Mouse (Mus musculus): ENCODE measurements around the gene Phactr1. TPM values are rescaled to one million over a fixed set of nuclear protein-coding genes. Genes with fewer than 3 reads are reported as not detected.

The Phactr1 gene
- total and polyA plus RNA-seq, 3 experiments = not detected

DNA sequence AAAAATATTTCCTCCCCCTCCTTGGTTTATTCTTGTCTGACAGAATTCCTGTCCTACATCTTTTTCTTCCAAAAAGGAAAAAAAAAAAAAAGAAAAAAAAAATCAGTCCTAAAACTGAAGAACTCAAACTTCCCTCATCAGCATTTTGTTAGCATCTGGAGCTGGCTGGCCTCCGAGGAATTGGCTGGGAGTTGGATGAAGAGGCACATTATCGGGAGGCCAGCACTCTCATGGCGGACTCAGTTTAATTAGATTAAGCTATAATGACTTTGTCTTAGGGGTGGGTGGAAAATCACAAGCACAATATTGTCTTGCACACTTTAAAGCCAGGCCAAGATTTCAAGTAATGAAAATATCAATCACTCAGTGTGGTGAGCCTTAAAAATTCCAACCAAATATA lies 215.6 kb downstream of the Phactr1 start:
- no peak overlapping the region for H3K27ac ChIP-seq (ENCODE audit: control insufficient read depth, low read depth, low read length)
- no peak overlapping the region for H3K9ac ChIP-seq (ENCODE audit: control insufficient read depth, low read depth, low read length, poor library complexity, severe bottlenecking)
- H3K27me3 ChIP-seq (ENCODE audit: control insufficient read depth in 1 of 2, insufficient read depth in 2 of 2, low read length in 2 of 2) = no peaks in the 10 kb centered on the region
- no peaks in the 10 kb centered on the region for H3K79me2 ChIP-seq (ENCODE audit: control insufficient read depth, insufficient read depth, low read length, poor library complexity)
- no peaks in the 10 kb centered on the region for H3K4me1 ChIP-seq (ENCODE audit: control insufficient read depth in 1 of 2, insufficient read depth in 2 of 2, low read length in 2 of 2)
- DNase-seq (ENCODE audit: low read depth, low spot score) = no peak
- H3K9me3 ChIP-seq (replicated peaks; ENCODE audit: insufficient read depth, low read length) = no peaks in the 10 kb centered on the region
- TF ChIP-seq TCF12 (IDR thresholded peaks at IDR 0.05; ENCODE audit: low read depth, low read length) (no peak), SMC3 (IDR thresholded peaks at IDR 0.05; ENCODE audit: low read depth, low read length) (no peak), ZNF384 (IDR thresholded peaks at IDR 0.05; ENCODE audit: low read depth, low read length) (no peak), MAX (IDR thresholded peaks at IDR 0.05; ENCODE audit: low read length) (no peak), SIN3A (IDR thresholded peaks at IDR 0.05; ENCODE audit: low read length) (no peak), ETS1 (IDR thresholded peaks at IDR 0.05; ENCODE audit: low read depth, low read length) (no peak), NRF1 (IDR thresholded peaks at IDR 0.05; ENCODE audit: insufficient read depth, low read depth, low read length, poor library complexity, severe bottlenecking) (no peak), MAZ (IDR thresholded peaks at IDR 0.05; ENCODE audit: low read depth, low read length) (no peak), USF1 (IDR thresholded peaks at IDR 0.05; ENCODE audit: low read depth, low read length) (no peak), ELF1 (IDR thresholded peaks at IDR 0.05; ENCODE audit: low read depth, low read length) (no peak), MYC (IDR thresholded peaks at IDR 0.05; ENCODE audit: low read depth, low read length) (no peak), ZKSCAN1 (IDR thresholded peaks at IDR 0.05; ENCODE audit: low read depth, low read length) (no peak), CHD1 (IDR thresholded peaks at IDR 0.05; ENCODE audit: low read depth, low read length) (no peak), CTCF (IDR thresholded peaks at IDR 0.05 in 2 of 3, conservative IDR thresholded peaks at IDR 0.05 in 1 of 3; ENCODE audit: control insufficient read depth in 1 of 3, insufficient read depth in 1 of 3, low read depth in 2 of 3, low read length in 3 of 3, poor library complexity in 1 of 3, severe bottlenecking in 1 of 3) (no peak), POLR2AphosphoS5 (IDR thresholded peaks at IDR 0.05; ENCODE audit: borderline replicate concordance, low read depth, low read length) (no peak), KAT2A (conservative IDR thresholded peaks at IDR 0.05; ENCODE audit: low read depth, low read length) (no peak), GABPA (IDR thresholded peaks at IDR 0.05; ENCODE audit: low read depth, low read length) (no peak), CHD2 (IDR thresholded peaks at IDR 0.05; ENCODE audit: low read length) (no peak)
- no peak overlapping the region for H3K4me3 ChIP-seq (ENCODE audit: control insufficient read depth in 1 of 2, insufficient read depth in 1 of 2, low read depth in 2 of 2, low read length in 2 of 2)
- no peaks in the 10 kb centered on the region for H3K36me3 ChIP-seq (ENCODE audit: control insufficient read depth in 1 of 2, insufficient read depth in 2 of 2, low read length in 2 of 2)

- Histone ChIP-seq H3K9me3 (replicated peaks; ENCODE audit: insufficient read depth, low read length) (no peaks in the 10 kb centered on the region), H3K36me3 (ENCODE audit: control insufficient read depth in 1 of 2, insufficient read depth in 2 of 2, low read length in 2 of 2) (no peaks in the 10 kb centered on the region), H3K79me2 (ENCODE audit: control insufficient read depth, insufficient read depth, low read length, poor library complexity) (no peaks in the 10 kb centered on the region), H3K27me3 (ENCODE audit: control insufficient read depth in 1 of 2, insufficient read depth in 2 of 2, low read length in 2 of 2) (no peaks in the 10 kb centered on the region), H3K9ac (ENCODE audit: control insufficient read depth, low read depth, low read length, poor library complexity, severe bottlenecking) (no peak overlapping the region), H3K4me3 (ENCODE audit: control insufficient read depth in 1 of 2, insufficient read depth in 1 of 2, low read depth in 2 of 2, low read length in 2 of 2) (no peak overlapping the region), H3K4me1 (ENCODE audit: control insufficient read depth in 1 of 2, insufficient read depth in 2 of 2, low read length in 2 of 2) (no peaks in the 10 kb centered on the region), H3K27ac (ENCODE audit: control insufficient read depth, low read depth, low read length) (no peak overlapping the region)
- TF ChIP-seq MYC (IDR thresholded peaks at IDR 0.05; ENCODE audit: low read depth, low read length) (no peak), MXI1 (IDR thresholded peaks at IDR 0.05; ENCODE audit: low read depth, low read length) (no peak), POLR2AphosphoS5 (IDR thresholded peaks at IDR 0.05; ENCODE audit: borderline replicate concordance, low read depth, low read length) (no peak), ETS1 (IDR thresholded peaks at IDR 0.05; ENCODE audit: low read depth, low read length) (no peak), SMC3 (IDR thresholded peaks at IDR 0.05; ENCODE audit: low read depth, low read length) (no peak), ZNF384 (IDR thresholded peaks at IDR 0.05; ENCODE audit: low read depth, low read length) (no peak), GATA1 (IDR thresholded peaks at IDR 0.05; ENCODE audit: low read depth, low read length) (no peak), NELFE (IDR thresholded peaks at IDR 0.05; ENCODE audit: low read depth, low read length) (no peak)
- no peak for DNase-seq (ENCODE audit: low read depth, low spot score)
Observed at GRCm38 (mm10) chr13:42899611-42900010, 219.2 kb downstream of the Phactr1 start.
